Mouse (Mus musculus): ENCODE results near the gene Tcirg1.

DNA sequence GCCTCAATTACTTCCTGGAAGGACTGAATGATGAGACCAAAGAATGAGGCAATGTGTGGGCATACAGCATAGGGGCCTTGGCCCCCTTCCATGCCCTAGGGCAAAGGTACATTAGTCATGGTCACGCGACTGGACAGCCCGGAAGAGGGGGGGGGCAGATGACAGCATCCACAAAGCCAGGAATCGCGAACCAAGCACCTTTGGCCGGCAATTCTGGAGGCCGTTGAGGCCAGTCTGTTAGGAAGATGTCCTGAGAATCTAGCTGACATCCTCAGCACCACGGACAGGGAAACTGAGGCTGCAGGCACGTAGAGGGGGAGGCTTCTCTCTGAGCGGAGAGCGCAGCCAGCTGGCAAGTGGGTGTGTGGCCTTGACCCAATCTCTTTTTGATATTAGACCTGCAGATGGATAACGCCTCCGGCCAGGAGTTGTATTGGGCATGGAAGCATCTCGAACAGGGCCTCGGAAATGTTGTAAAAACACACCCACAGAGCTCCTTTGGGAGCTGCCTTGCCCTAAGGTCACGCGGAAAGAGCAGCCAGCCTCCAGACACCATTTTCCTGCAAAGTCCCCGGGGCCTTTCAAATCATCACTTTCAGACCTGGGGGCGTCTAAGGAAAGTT lies 56.0 kb downstream of the Tcirg1 start:
- TF ChIP-seq CTCF (IDR thresholded peaks at IDR 0.05; ENCODE audit: borderline replicate concordance, extremely low read depth, insufficient read depth, insufficient read length) (no peak), POLR2A (IDR thresholded peaks at IDR 0.05; ENCODE audit: borderline replicate concordance, extremely low read depth, insufficient read depth, insufficient read length, poor library complexity, severe bottlenecking) (no peak)
